Mouse (Mus musculus): ENCODE data around the gene Pkd2. TPM values are rescaled to one million over a fixed set of nuclear protein-coding genes. Genes with fewer than 3 reads are reported as not detected.
A peak's percentile ranks its signal among the peaks of the same experiment; 100 is the strongest.

Gene Pkd2
- total and polyA plus RNA-seq, 3 experiments: not detected

DNA sequence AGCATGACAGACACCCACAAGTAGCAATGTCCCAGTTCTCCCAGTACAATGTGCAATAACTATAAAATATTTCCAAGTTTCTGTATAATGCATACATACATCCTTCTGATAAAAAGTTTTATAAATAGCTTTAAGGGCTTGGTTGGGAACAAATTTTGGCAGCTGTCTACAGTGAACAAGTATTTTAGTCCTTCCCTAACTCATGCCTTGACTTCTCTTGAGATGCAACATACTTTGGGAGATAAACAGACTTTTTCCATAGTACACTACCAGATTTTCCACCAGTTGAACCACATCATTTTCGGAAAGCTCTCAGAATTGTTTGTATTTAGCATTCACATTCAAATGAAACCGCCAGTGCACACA is 48.6 kb downstream of the Pkd2 start:
- H3K79me2 ChIP-seq (replicated peaks; ENCODE audit: control insufficient read depth, extremely low read depth, insufficient read depth, poor library complexity, severe bottlenecking): peaks cover 20% of the 10 kb centered on the region; the same call in 1 of the 2 replicates
- H3K9ac ChIP-seq (ENCODE audit: insufficient read depth, low read depth): no peak overlapping the region
- in situ Hi-C loops (cut with MboI; ENCODE audit: low pct_ligation_motif_present, low pct_unique_long_range_greater_than_20kb, low sequenced_read_pairs): no loop called here
- DNase-seq (ENCODE audit: extremely low read depth): no peak
- no peak for TF ChIP-seq HCFC1 (IDR thresholded peaks at IDR 0.05; ENCODE audit: low read depth, low read length)
- no peak for TF ChIP-seq USF1 (IDR thresholded peaks at IDR 0.05; ENCODE audit: low read depth, low read length)
- no peak for TF ChIP-seq CHD2 (IDR thresholded peaks at IDR 0.05; ENCODE audit: low read length)
- no peak for TF ChIP-seq JUND (conservative IDR thresholded peaks at IDR 0.05; ENCODE audit: low read depth, low read length)
- no peak for TF ChIP-seq PAX5 (IDR thresholded peaks at IDR 0.05; ENCODE audit: low read length)
- no peak for TF ChIP-seq E2F4 (IDR thresholded peaks at IDR 0.05; ENCODE audit: insufficient replicate concordance, low read depth, low read length)
- TF ChIP-seq ELF1 (IDR thresholded peaks at IDR 0.05; ENCODE audit: low read depth, low read length): no peak
- TF ChIP-seq JUN (IDR thresholded peaks at IDR 0.05; ENCODE audit: insufficient read depth, low read depth, low read length): no peak
- no peak for TF ChIP-seq RAD21 (IDR thresholded peaks at IDR 0.05; ENCODE audit: low read depth, low read length)
- TF ChIP-seq EP300 (IDR thresholded peaks at IDR 0.05; ENCODE audit: low read length): no peak
- no peak for TF ChIP-seq GABPA (IDR thresholded peaks at IDR 0.05; ENCODE audit: insufficient replicate concordance, low read depth, low read length)
- TF ChIP-seq CHD1 (IDR thresholded peaks at IDR 0.05; ENCODE audit: low read depth, low read length): no peak
- TF ChIP-seq ZC3H11A (IDR thresholded peaks at IDR 0.05; ENCODE audit: low read depth, low read length): no peak
- peaks cover 0 to 10% of the 10 kb centered on the region in 2 experiments; a peak in 2 of 4 replicates for H3K4me1 ChIP-seq (ENCODE audit: control insufficient read depth in 1 of 2, insufficient read depth in 2 of 2)
- peaks cover 3% of the 10 kb centered on the region for H3K9me3 ChIP-seq (replicated peaks; ENCODE audit: low read length)
- H3K27ac ChIP-seq (ENCODE audit: insufficient read depth, low read depth): no peak overlapping the region
- no peaks in the 10 kb centered on the region for H3K36me3 ChIP-seq (replicated peaks in 1 of 2; ENCODE audit: control insufficient read depth in 1 of 2, insufficient read depth in 1 of 2, low read length in 1 of 2)
- H3K4me3 ChIP-seq (replicated peaks in 1 of 3; ENCODE audit: low read depth in 2 of 3, low read length in 2 of 3, poor library complexity in 1 of 3): peak overlapping the region in 2 of 3 experiments; percentile 48 to 76
- no peaks in the 10 kb centered on the region for H3K27me3 ChIP-seq (replicated peaks)
- dilution Hi-C loops (cut with MboI; ENCODE audit: extremely low pct_ligation_motif_present, extremely low pct_unique_long_range_greater_than_20kb, low sequenced_read_pairs): no loop called here
- peak overlapping the region; percentile 66 for H3K4me2 ChIP-seq (ENCODE audit: insufficient read depth, low read depth, poor library complexity, severe bottlenecking)

DNA sequence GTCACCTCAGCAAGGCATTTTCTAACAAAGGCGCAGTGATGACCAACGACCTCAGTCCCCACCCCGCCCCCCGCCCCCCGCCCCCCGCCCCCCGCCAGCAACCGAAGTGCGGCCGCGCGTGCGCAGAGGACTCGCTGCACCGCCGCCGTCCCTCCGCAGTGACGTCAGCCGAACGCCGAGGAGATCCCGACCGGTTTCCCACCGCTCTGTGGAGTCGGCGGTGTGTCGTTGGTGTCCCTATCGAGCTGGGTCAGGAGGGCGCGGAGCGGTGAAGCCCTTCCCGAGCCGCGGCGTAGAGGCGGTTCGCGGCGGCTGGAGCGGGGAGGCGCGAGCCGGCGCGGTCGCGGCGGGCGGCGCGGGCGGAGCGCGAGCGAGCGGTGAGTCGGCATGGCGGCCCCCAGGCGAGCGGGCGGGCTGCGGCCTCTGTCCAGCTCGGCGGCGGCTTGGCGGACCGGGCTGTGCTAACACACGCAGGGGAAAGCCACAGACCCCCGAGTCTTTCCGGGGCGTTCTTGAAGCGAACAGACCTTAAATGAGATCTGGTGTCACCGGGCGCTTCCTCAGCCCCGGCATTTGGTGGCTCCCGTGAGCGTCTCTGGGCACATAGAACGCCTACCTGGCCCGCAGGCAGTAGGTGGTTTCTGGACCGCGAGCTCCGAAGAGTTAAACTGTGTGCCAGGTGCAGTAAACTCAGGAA is 49.1 kb downstream of the Pkd2 start, which contains the start of gene BC005561:
Gene BC005561 (plus strand): TSS at position 158 of the 697 bp plus-strand sequence.
- in situ Hi-C loops (cut with MboI; ENCODE audit: low pct_ligation_motif_present, low pct_unique_long_range_greater_than_20kb, low sequenced_read_pairs): no loop called here
- dilution Hi-C loops (cut with MboI; ENCODE audit: extremely low pct_ligation_motif_present, extremely low pct_unique_long_range_greater_than_20kb, low sequenced_read_pairs): no loop called here
- Histone ChIP-seq H3K27ac (ENCODE audit: insufficient read depth, low read depth) (0 out of 2 replicates have a peak within 1 kb of the TSS, but pooled peaks have one; percentile 34), H3K79me2 (replicated peaks; ENCODE audit: control insufficient read depth, extremely low read depth, insufficient read depth, poor library complexity, severe bottlenecking) (peaks cover 20% of the 10 kb centered on the region; the same call in 1 of the 2 replicates), H3K27me3 (replicated peaks) (no peaks in the 10 kb centered on the region), H3K9me3 (replicated peaks; ENCODE audit: low read length) (peaks cover 3% of the 10 kb centered on the region), H3K4me1 (ENCODE audit: control insufficient read depth in 1 of 2, insufficient read depth in 2 of 2) (peaks cover 0 to 10% of the 10 kb centered on the region in 2 experiments; a peak in 2 of 4 replicates), H3K36me3 (replicated peaks in 1 of 2; ENCODE audit: control insufficient read depth in 1 of 2, insufficient read depth in 1 of 2, low read length in 1 of 2) (peaks cover 0 to 4% of the 10 kb centered on the region in 2 experiments), H3K9ac (ENCODE audit: insufficient read depth, low read depth) (peak within 1 kb of the TSS; percentile 39), H3K4me2 (ENCODE audit: insufficient read depth, low read depth, poor library complexity, severe bottlenecking) (peak within 1 kb of the TSS; percentile 81), H3K4me3 (replicated peaks in 1 of 3; ENCODE audit: low read depth in 2 of 3, low read length in 2 of 3, poor library complexity in 1 of 3) (peak within 1 kb of the TSS; percentile 76 to 99 (median 79))
- peak; percentile 71 for DNase-seq (ENCODE audit: extremely low read depth)
- TF ChIP-seq TCF12 (IDR thresholded peaks at IDR 0.05; ENCODE audit: low read depth, low read length): no peak
- 0 out of 2 replicates have a peak, but pooled peaks have one; percentile 28 for TF ChIP-seq UBTF (IDR thresholded peaks at IDR 0.05; ENCODE audit: low read depth, low read length)
- no peak for TF ChIP-seq KAT2A (IDR thresholded peaks at IDR 0.05; ENCODE audit: insufficient replicate concordance, low read length)
- no peak for TF ChIP-seq CHD1 (IDR thresholded peaks at IDR 0.05; ENCODE audit: low read depth, low read length)
- no peak for TF ChIP-seq ETS1 (conservative IDR thresholded peaks at IDR 0.05; ENCODE audit: low read depth, low read length)
- no peak for TF ChIP-seq SMC3 (IDR thresholded peaks at IDR 0.05; ENCODE audit: low read depth, low read length)
- no peak for TF ChIP-seq ZNF384 (IDR thresholded peaks at IDR 0.05; ENCODE audit: low read depth, low read length)
- TF ChIP-seq ZC3H11A (IDR thresholded peaks at IDR 0.05; ENCODE audit: low read depth, low read length): no peak
- TF ChIP-seq NELFE (IDR thresholded peaks at IDR 0.05; ENCODE audit: low read depth, low read length): peak; percentile 54; the same call in 1 of the 2 replicates
- TF ChIP-seq TBP (conservative IDR thresholded peaks at IDR 0.05; ENCODE audit: low read depth, low read length): no peak
- TF ChIP-seq MEF2A (IDR thresholded peaks at IDR 0.05; ENCODE audit: borderline replicate concordance, low read depth, low read length): no peak
- TF ChIP-seq JUN (IDR thresholded peaks at IDR 0.05; ENCODE audit: insufficient read depth, low read depth, low read length): no peak
- TF ChIP-seq BHLHE40 (IDR thresholded peaks at IDR 0.05; ENCODE audit: low read depth, low read length): no peak
- TF ChIP-seq MXI1 (IDR thresholded peaks at IDR 0.05; ENCODE audit: low read depth, low read length): peak; percentile 47; the same call in 1 of the 2 replicates
- no peak for TF ChIP-seq POLR2AphosphoS2 (IDR thresholded peaks at IDR 0.05; ENCODE audit: low read depth, low read length)
- no peak for TF ChIP-seq CHD2 (IDR thresholded peaks at IDR 0.05; ENCODE audit: low read length)
- TF ChIP-seq POLR2A (IDR thresholded peaks at IDR 0.05; ENCODE audit: low read depth, low read length): peak; percentile 73
- 0 out of 2 replicates have a peak, but pooled peaks have one; percentile 13 for TF ChIP-seq HCFC1 (IDR thresholded peaks at IDR 0.05; ENCODE audit: low read depth, low read length)
- TF ChIP-seq IRF4 (IDR thresholded peaks at IDR 0.05; ENCODE audit: low read depth, low read length): 0 out of 2 replicates have a peak, but pooled peaks have one; percentile 9
- no peak for TF ChIP-seq ZMIZ1 (IDR thresholded peaks at IDR 0.05; ENCODE audit: low read depth, low read length)
- no peak for TF ChIP-seq GABPA (IDR thresholded peaks at IDR 0.05; ENCODE audit: insufficient replicate concordance, low read depth, low read length)
- no peak for TF ChIP-seq ZKSCAN1 (IDR thresholded peaks at IDR 0.05; ENCODE audit: borderline replicate concordance, low read depth, low read length)
- no peak for TF ChIP-seq MYC (IDR thresholded peaks at IDR 0.05; ENCODE audit: low read depth, low read length)

Data from CH12.LX (cell line).